Mouse (Mus musculus): Measurements from ENCODE around the gene Crlf1. TPM values are rescaled to one million over a fixed set of nuclear protein-coding genes. Genes with fewer than 3 reads are reported as not detected.

The Crlf1 gene
- total and polyA plus RNA-seq, 2 experiments = not detected

GRCm38 (mm10) chr8:70522592-70523403 lies 29.8 kb downstream of the Crlf1 start:
- H3K4me1 ChIP-seq (ENCODE audit: control insufficient read depth, insufficient read depth, low read length) = peaks cover 9% of the 10 kb centered on the region
- peaks cover 5% of the 10 kb centered on the region; the same call in 1 of the 2 replicates for H3K79me2 ChIP-seq (ENCODE audit: control insufficient read depth, insufficient read depth, low read length)
- H3K9ac ChIP-seq (ENCODE audit: low read depth, low read length) = peak overlapping the region; percentile 95
- H3K27ac ChIP-seq (replicated peaks; ENCODE audit: insufficient read depth, low read depth, low read length) = peak overlapping the region; percentile 93
- H3K36me3 ChIP-seq (ENCODE audit: control insufficient read depth, insufficient read depth, low read length) = peaks cover 5% of the 10 kb centered on the region; the same call in 1 of the 2 replicates
- DNase-seq (ENCODE audit: extremely low read depth, low read depth, low spot score) = peak; percentile 99
- TF ChIP-seq CTCF (IDR thresholded peaks at IDR 0.05; ENCODE audit: low read depth, low read length) = peak; percentile 65
- peak; percentile 72; the same call in 1 of the 2 replicates for TF ChIP-seq POLR2A (IDR thresholded peaks at IDR 0.05; ENCODE audit: extremely low read depth, insufficient read depth, low read length)
- WGBS = under 1% methylated on average over 51 of the region's 51 CpGs
- peak overlapping the region; percentile 94 for H3K4me3 ChIP-seq (ENCODE audit: insufficient read depth, low read depth, low read length)
- no peaks in the 10 kb centered on the region for H3K27me3 ChIP-seq (ENCODE audit: control insufficient read depth, insufficient read depth, low read length)

GRCm38 (mm10) chr8:70527111-70527511 lies 34.2 kb downstream of the Crlf1 start:
- WGBS = under 1% methylated on average over 8 of the region's 8 CpGs
- Histone ChIP-seq H3K4me1 (ENCODE audit: control insufficient read depth, insufficient read depth, low read length) (peaks cover 29% of the 10 kb centered on the region), H3K27ac (replicated peaks; ENCODE audit: insufficient read depth, low read depth, low read length) (peak overlapping the region; percentile 79), H3K4me3 (ENCODE audit: insufficient read depth, low read depth, low read length) (peak overlapping the region; percentile 85), H3K36me3 (ENCODE audit: control insufficient read depth, insufficient read depth, low read length) (peaks cover 7% of the 10 kb centered on the region; the same call in 1 of the 2 replicates), H3K79me2 (ENCODE audit: control insufficient read depth, insufficient read depth, low read length) (peaks cover 9% of the 10 kb centered on the region; the same call in 1 of the 2 replicates), H3K27me3 (ENCODE audit: control insufficient read depth, insufficient read depth, low read length) (no peaks in the 10 kb centered on the region), H3K9ac (ENCODE audit: low read depth, low read length) (peak overlapping the region; percentile 89)
- TF ChIP-seq POLR2A (IDR thresholded peaks at IDR 0.05; ENCODE audit: extremely low read depth, insufficient read depth, low read length) = no peak
- TF ChIP-seq CTCF (IDR thresholded peaks at IDR 0.05; ENCODE audit: low read depth, low read length) = no peak
- DNase-seq (ENCODE audit: extremely low read depth, low read depth, low spot score) = peak; percentile 50

GRCm38 (mm10) chr8:70527512-70528181 lies 34.7 kb downstream of the Crlf1 start, which contains the start of the genes Fkbp8 and Kxd1:
Fkbp8 (plus strand) TSS chr8:70527724.
Kxd1 (minus strand) TSS chr8:70527956.
- DNase-seq (ENCODE audit: extremely low read depth, low read depth, low spot score) = peak; percentile 87
- Histone ChIP-seq H3K79me2 (ENCODE audit: control insufficient read depth, insufficient read depth, low read length) (peaks cover 9% of the 10 kb centered on the region; the same call in 1 of the 2 replicates), H3K4me1 (ENCODE audit: control insufficient read depth, insufficient read depth, low read length) (peaks cover 29% of the 10 kb centered on the region), H3K9ac (ENCODE audit: low read depth, low read length) (peak within 1 kb of the TSS; percentile 89), H3K27me3 (ENCODE audit: control insufficient read depth, insufficient read depth, low read length) (no peaks in the 10 kb centered on the region), H3K4me3 (ENCODE audit: insufficient read depth, low read depth, low read length) (peak within 1 kb of the TSS; percentile 85), H3K27ac (replicated peaks; ENCODE audit: insufficient read depth, low read depth, low read length) (peak within 1 kb of the TSS; percentile 96), H3K36me3 (ENCODE audit: control insufficient read depth, insufficient read depth, low read length) (peaks cover 11% of the 10 kb centered on the region; the same call in 1 of the 2 replicates)
- no peak for TF ChIP-seq CTCF (IDR thresholded peaks at IDR 0.05; ENCODE audit: low read depth, low read length)
- TF ChIP-seq POLR2A (IDR thresholded peaks at IDR 0.05; ENCODE audit: extremely low read depth, insufficient read depth, low read length) = peak; percentile 42
- under 1% methylated on average over 58 of the region's 61 CpGs for WGBS

- Histone ChIP-seq H3K4me3 (ENCODE audit: insufficient read depth, low read depth, low read length) (peak overlapping the region; percentile 85), H3K4me1 (ENCODE audit: control insufficient read depth, insufficient read depth, low read length) (peaks cover 29% of the 10 kb centered on the region), H3K27me3 (ENCODE audit: control insufficient read depth, insufficient read depth, low read length) (no peaks in the 10 kb centered on the region), H3K36me3 (ENCODE audit: control insufficient read depth, insufficient read depth, low read length) (peaks cover 15% of the 10 kb centered on the region; the same call in 1 of the 2 replicates), H3K9ac (ENCODE audit: low read depth, low read length) (peak overlapping the region; percentile 88), H3K79me2 (ENCODE audit: control insufficient read depth, insufficient read depth, low read length) (peaks cover 9% of the 10 kb centered on the region; the same call in 1 of the 2 replicates), H3K27ac (replicated peaks; ENCODE audit: insufficient read depth, low read depth, low read length) (peak overlapping the region; percentile 96)
- TF ChIP-seq POLR2A (IDR thresholded peaks at IDR 0.05; ENCODE audit: extremely low read depth, insufficient read depth, low read length) (no peak), CTCF (IDR thresholded peaks at IDR 0.05; ENCODE audit: low read depth, low read length) (no peak)
- peak; percentile 66 for DNase-seq (ENCODE audit: extremely low read depth, low read depth, low spot score)
- 2% methylated on average over 13 of the region's 13 CpGs for WGBS
Measured at GRCm38 (mm10) chr8:70528182-70528797, 35.3 kb downstream of the Crlf1 start.

GRCm38 (mm10) chr8:70529299-70529698 lies 36.3 kb downstream of the Crlf1 start:
- peaks cover 27% of the 10 kb centered on the region for H3K4me1 ChIP-seq (ENCODE audit: control insufficient read depth, insufficient read depth, low read length)
- DNase-seq (ENCODE audit: extremely low read depth, low read depth, low spot score) = no peak
- H3K36me3 ChIP-seq (ENCODE audit: control insufficient read depth, insufficient read depth, low read length) = peaks cover 20% of the 10 kb centered on the region; the same call in 1 of the 2 replicates
- peak overlapping the region; percentile 87 for H3K27ac ChIP-seq (replicated peaks; ENCODE audit: insufficient read depth, low read depth, low read length)
- peak overlapping the region; percentile 64 for H3K9ac ChIP-seq (ENCODE audit: low read depth, low read length)
- peak overlapping the region; percentile 19; the same call in 1 of the 2 replicates for H3K4me3 ChIP-seq (ENCODE audit: insufficient read depth, low read depth, low read length)
- H3K27me3 ChIP-seq (ENCODE audit: control insufficient read depth, insufficient read depth, low read length) = no peaks in the 10 kb centered on the region
- TF ChIP-seq POLR2A (IDR thresholded peaks at IDR 0.05; ENCODE audit: extremely low read depth, insufficient read depth, low read length) (peak; percentile 73; the same call in 1 of the 2 replicates), CTCF (IDR thresholded peaks at IDR 0.05; ENCODE audit: low read depth, low read length) (no peak)
- H3K79me2 ChIP-seq (ENCODE audit: control insufficient read depth, insufficient read depth, low read length) = peaks cover 9% of the 10 kb centered on the region; the same call in 1 of the 2 replicates
- 12% methylated on average over 5 of the region's 5 CpGs for WGBS

All from liver, adult 2 months (tissue).